Mouse (Mus musculus): ENCODE results near the gene Pidd1. TPM values are rescaled to one million over a fixed set of nuclear protein-coding genes. Genes with fewer than 3 reads are reported as not detected.

Gene Pidd1
- polyA plus RNA-seq, 1 experiment from 2014 or later: 9.1 TPM

GRCm38 (mm10) chr7:141420030-141420702 is 23.7 kb downstream of the Pidd1 start:
- no peak overlapping the region for H3K27ac ChIP-seq (replicated peaks; ENCODE audit: low read depth, low read length)
- no peaks in the 10 kb centered on the region for H3K36me3 ChIP-seq (replicated peaks; ENCODE audit: control insufficient read depth, insufficient read depth, low read depth, low read length)
- no peaks in the 10 kb centered on the region for H3K9me3 ChIP-seq (replicated peaks; ENCODE audit: control insufficient read depth, low read length)
- H3K4me1 ChIP-seq (ENCODE audit: control insufficient read depth, insufficient read depth, low read length): no peaks in the 10 kb centered on the region
- H3K27me3 ChIP-seq (ENCODE audit: control insufficient read depth, insufficient read depth, low read length): no peaks in the 10 kb centered on the region
- ATAC-seq (replicated peaks; ENCODE audit: insufficient number of reproducible peaks, low FRiP score, low TSS enrichment, low read depth) (no peak), DNase-seq (ENCODE audit: low spot score) (no peak)
- H3K4me2 ChIP-seq (ENCODE audit: low read depth, low read length): no peak overlapping the region
- 84% methylated on average over 9 of the region's 9 CpGs for WGBS
- no peak overlapping the region for H3K9ac ChIP-seq (replicated peaks; ENCODE audit: low read length)
- H3K4me3 ChIP-seq (ENCODE audit: low read depth, low read length): no peak overlapping the region

- H3K4me2 ChIP-seq (ENCODE audit: low read depth, low read length): no peak overlapping the region
- no peak overlapping the region for H3K9ac ChIP-seq (replicated peaks; ENCODE audit: low read length)
- no peaks in the 10 kb centered on the region for H3K4me1 ChIP-seq (ENCODE audit: control insufficient read depth, insufficient read depth, low read length)
- no peaks in the 10 kb centered on the region for H3K36me3 ChIP-seq (replicated peaks; ENCODE audit: control insufficient read depth, insufficient read depth, low read depth, low read length)
- H3K4me3 ChIP-seq (ENCODE audit: low read depth, low read length): no peak overlapping the region
- no peaks in the 10 kb centered on the region for H3K9me3 ChIP-seq (replicated peaks; ENCODE audit: control insufficient read depth, low read length)
- no peak overlapping the region for H3K27ac ChIP-seq (replicated peaks; ENCODE audit: low read depth, low read length)
- no peak for ATAC-seq (replicated peaks; ENCODE audit: insufficient number of reproducible peaks, low FRiP score, low TSS enrichment, low read depth)
- H3K27me3 ChIP-seq (ENCODE audit: control insufficient read depth, insufficient read depth, low read length): no peaks in the 10 kb centered on the region
- WGBS: 83% methylated on average over 7 of the region's 7 CpGs
- DNase-seq (ENCODE audit: low spot score): no peak
These were observed 24.9 kb downstream of the Pidd1 start for GRCm38 (mm10) chr7:141418970-141419369.

- no peak for ATAC-seq (replicated peaks; ENCODE audit: insufficient number of reproducible peaks, low FRiP score, low TSS enrichment, low read depth)
- no peak overlapping the region for H3K9ac ChIP-seq (replicated peaks; ENCODE audit: low read length)
These were observed 25.8 kb downstream of the Pidd1 start for GRCm38 (mm10) chr7:141417731-141418681.

GRCm38 (mm10) chr7:141416144-141416841 is 27.5 kb downstream of the Pidd1 start:
- no peak overlapping the region for H3K27ac ChIP-seq (replicated peaks; ENCODE audit: low read depth, low read length)
- 80% methylated on average over 6 of the region's 6 CpGs for WGBS
- H3K4me3 ChIP-seq (ENCODE audit: low read depth, low read length): no peak overlapping the region
- no peaks in the 10 kb centered on the region for H3K4me1 ChIP-seq (ENCODE audit: control insufficient read depth, insufficient read depth, low read length)
- no peak overlapping the region for H3K4me2 ChIP-seq (ENCODE audit: low read depth, low read length)
- H3K9me3 ChIP-seq (replicated peaks; ENCODE audit: control insufficient read depth, low read length): no peaks in the 10 kb centered on the region
- no peak overlapping the region for H3K9ac ChIP-seq (replicated peaks; ENCODE audit: low read length)
- DNase-seq (ENCODE audit: low spot score) (no peak), ATAC-seq (replicated peaks; ENCODE audit: insufficient number of reproducible peaks, low FRiP score, low TSS enrichment, low read depth) (no peak)
- no peaks in the 10 kb centered on the region for H3K36me3 ChIP-seq (replicated peaks; ENCODE audit: control insufficient read depth, insufficient read depth, low read depth, low read length)
- H3K27me3 ChIP-seq (ENCODE audit: control insufficient read depth, insufficient read depth, low read length): no peaks in the 10 kb centered on the region

More at GRCm38 (mm10) chr7:141417731-141418681, 25.8 kb downstream of the Pidd1 start:
- H3K9me3 ChIP-seq (replicated peaks; ENCODE audit: control insufficient read depth, low read length): no peaks in the 10 kb centered on the region
- H3K4me1 ChIP-seq (ENCODE audit: control insufficient read depth, insufficient read depth, low read length): no peaks in the 10 kb centered on the region
- DNase-seq (ENCODE audit: low spot score): no peak
- H3K27me3 ChIP-seq (ENCODE audit: control insufficient read depth, insufficient read depth, low read length): no peaks in the 10 kb centered on the region
- 69% methylated on average over 8 of the region's 8 CpGs for WGBS
- no peak overlapping the region for H3K4me2 ChIP-seq (ENCODE audit: low read depth, low read length)
- H3K36me3 ChIP-seq (replicated peaks; ENCODE audit: control insufficient read depth, insufficient read depth, low read depth, low read length): no peaks in the 10 kb centered on the region
- H3K4me3 ChIP-seq (ENCODE audit: low read depth, low read length): no peak overlapping the region
- H3K27ac ChIP-seq (replicated peaks; ENCODE audit: low read depth, low read length): no peak overlapping the region

- DNase-seq (ENCODE audit: low spot score): peak; percentile 100
- Histone ChIP-seq H3K27me3 (ENCODE audit: control insufficient read depth, insufficient read depth, low read length) (no peaks in the 10 kb centered on the region), H3K36me3 (replicated peaks; ENCODE audit: control insufficient read depth, insufficient read depth, low read depth, low read length) (peaks cover 4% of the 10 kb centered on the region), H3K27ac (replicated peaks; ENCODE audit: low read depth, low read length) (peak within 1 kb of the TSS; percentile 39; the same call in 1 of the 2 replicates), H3K9ac (replicated peaks; ENCODE audit: low read length) (peak within 1 kb of the TSS; percentile 84), H3K9me3 (replicated peaks; ENCODE audit: control insufficient read depth, low read length) (no peaks in the 10 kb centered on the region), H3K4me2 (ENCODE audit: low read depth, low read length) (peak within 1 kb of the TSS; percentile 62), H3K4me1 (ENCODE audit: control insufficient read depth, insufficient read depth, low read length) (no peaks in the 10 kb centered on the region), H3K4me3 (ENCODE audit: low read depth, low read length) (peak within 1 kb of the TSS; percentile 71)
- ATAC-seq (replicated peaks; ENCODE audit: insufficient number of reproducible peaks, low FRiP score, low TSS enrichment, low read depth): peak; percentile 84
- WGBS: under 1% methylated on average over 46 of the region's 56 CpGs
These were observed 29.8 kb downstream of the Pidd1 start, which contains the start of gene Gatd1 for GRCm38 (mm10) chr7:141413809-141414584. Gatd1 (minus strand) TSS chr7:141414136.

GRCm38 (mm10) chr7:141413331-141413730 is 30.5 kb downstream of the Pidd1 start:
- H3K27me3 ChIP-seq (ENCODE audit: control insufficient read depth, insufficient read depth, low read length): no peaks in the 10 kb centered on the region
- DNase-seq (ENCODE audit: low spot score) (no peak), ATAC-seq (replicated peaks; ENCODE audit: insufficient number of reproducible peaks, low FRiP score, low TSS enrichment, low read depth) (0 out of 2 replicates have a peak, but pooled peaks have one; percentile 5)
- no peaks in the 10 kb centered on the region for H3K9me3 ChIP-seq (replicated peaks; ENCODE audit: control insufficient read depth, low read length)
- peak overlapping the region; percentile 71 for H3K4me3 ChIP-seq (ENCODE audit: low read depth, low read length)
- no peaks in the 10 kb centered on the region for H3K4me1 ChIP-seq (ENCODE audit: control insufficient read depth, insufficient read depth, low read length)
- peak overlapping the region; percentile 62 for H3K4me2 ChIP-seq (ENCODE audit: low read depth, low read length)
- peak overlapping the region; percentile 39; the same call in 1 of the 2 replicates for H3K27ac ChIP-seq (replicated peaks; ENCODE audit: low read depth, low read length)
- WGBS: 4% methylated on average over 16 of the region's 16 CpGs
- peak overlapping the region; percentile 84 for H3K9ac ChIP-seq (replicated peaks; ENCODE audit: low read length)
- H3K36me3 ChIP-seq (replicated peaks; ENCODE audit: control insufficient read depth, insufficient read depth, low read depth, low read length): peaks cover 4% of the 10 kb centered on the region

- H3K9ac ChIP-seq (replicated peaks; ENCODE audit: low read length): no peak overlapping the region
- DNase-seq (ENCODE audit: low spot score) (no peak), ATAC-seq (replicated peaks; ENCODE audit: insufficient number of reproducible peaks, low FRiP score, low TSS enrichment, low read depth) (no peak)
- WGBS: 96% methylated on average over 1 of the region's 1 CpGs
- H3K4me1 ChIP-seq (ENCODE audit: control insufficient read depth, insufficient read depth, low read length): no peaks in the 10 kb centered on the region
- H3K27ac ChIP-seq (replicated peaks; ENCODE audit: low read depth, low read length): no peak overlapping the region
- H3K27me3 ChIP-seq (ENCODE audit: control insufficient read depth, insufficient read depth, low read length): no peaks in the 10 kb centered on the region
- peaks cover 4% of the 10 kb centered on the region for H3K36me3 ChIP-seq (replicated peaks; ENCODE audit: control insufficient read depth, insufficient read depth, low read depth, low read length)
- H3K4me2 ChIP-seq (ENCODE audit: low read depth, low read length): no peak overlapping the region
- H3K9me3 ChIP-seq (replicated peaks; ENCODE audit: control insufficient read depth, low read length): no peaks in the 10 kb centered on the region
- no peak overlapping the region for H3K4me3 ChIP-seq (ENCODE audit: low read depth, low read length)
These were observed 32.2 kb downstream of the Pidd1 start for GRCm38 (mm10) chr7:141411667-141412066.

Data from embryonic facial prominence, embryonic 11.5 days (tissue).